ENCODE assay signal across 10 mouse cellular contexts in the genomic region with DNA sequence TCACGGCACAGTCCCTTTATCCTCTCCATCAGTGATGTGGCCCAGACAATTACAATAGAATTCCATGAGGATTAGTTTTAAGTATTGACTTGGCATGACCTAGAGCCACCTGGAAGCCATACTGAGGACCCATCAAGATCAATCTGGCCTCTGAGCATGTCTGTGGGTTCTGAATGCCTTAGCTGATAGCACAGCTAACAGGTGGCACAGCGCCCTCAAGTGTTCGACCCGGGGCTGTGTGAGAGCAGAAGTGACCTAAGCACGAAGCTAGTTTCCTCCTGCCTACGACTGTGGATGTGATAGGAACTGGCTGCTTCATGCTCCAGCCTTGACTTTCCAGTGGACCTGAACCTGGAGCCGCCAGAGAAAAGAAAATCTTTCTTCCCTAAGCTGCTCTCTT.
DNase-seq lines count a peak whose midpoint lies in the region; ATAC-seq and TF ChIP-seq lines count a peak whose summit lies in the region.
"Had no signal": no experiment of that assay in that cellular context is flagged by ENCODE, and none has a peak within 500 bp of the region (broad histone marks: within the 10 kb centered on the region; RNA-seq: fewer than 3 reads in every experiment).

No protein-coding gene starts in this region.

- no peaks in the 10 kb centered on the region for H3K79me2 ChIP-seq in MEL (ENCODE audit: control insufficient read depth, insufficient read depth, low read length, poor library complexity)

- H3K4me3 ChIP-seq in hindbrain, embryonic 11.5 days (ENCODE audit: low read depth, low read length) = no peak overlapping the region
- H3K4me3 ChIP-seq in hindbrain, embryonic 12.5 days = no peak overlapping the region
- H3K4me3 ChIP-seq in E14TG2a.4 (replicated peaks; ENCODE audit: low read length) = no peak overlapping the region
- H3K4me3 ChIP-seq in MEL (ENCODE audit: control insufficient read depth in 1 of 2, insufficient read depth in 1 of 2, low read depth in 2 of 2, low read length in 2 of 2) = no peak overlapping the region
- H3K4me3 ChIP-seq: hindbrain, embryonic 15.5 days; limb, embryonic 10.5 days had no signal

- H3K36me3 ChIP-seq in hindbrain, embryonic 11.5 days (ENCODE audit: control insufficient read depth, insufficient read depth, low read length) = peaks cover 23% of the 10 kb centered on the region
- peaks cover 96% of the 10 kb centered on the region for H3K36me3 ChIP-seq in hindbrain, embryonic 12.5 days
- H3K36me3 ChIP-seq in E14TG2a.4 (ENCODE audit: insufficient read depth, low read length) (peaks cover 81% of the 10 kb centered on the region), MEL (ENCODE audit: control insufficient read depth in 1 of 2, insufficient read depth in 2 of 2, low read length in 2 of 2) (peaks cover 0 to 3% of the 10 kb centered on the region in 2 experiments; a peak in 1 of 4 replicates)

- 91% methylated on average over 7 of the region's 7 CpGs for WGBS in hindbrain, embryonic 11.5 days
- WGBS in hindbrain, embryonic 12.5 days = 88% methylated on average over 7 of the region's 7 CpGs

- H3K27ac ChIP-seq in hindbrain, embryonic 11.5 days (ENCODE audit: low read depth, low read length) = no peak overlapping the region
- H3K27ac ChIP-seq in hindbrain, embryonic 12.5 days = no peak overlapping the region
- no peak overlapping the region for H3K27ac ChIP-seq in MEL (ENCODE audit: control insufficient read depth, low read depth, low read length)
- H3K27ac ChIP-seq: hindbrain, embryonic 15.5 days; limb, embryonic 10.5 days had no signal

- TF ChIP-seq EP300 in MEL (IDR thresholded peaks at IDR 0.05; ENCODE audit: low read depth in 1 of 2, low read length in 2 of 2) = no peak

- no peak overlapping the region for H3K9ac ChIP-seq in hindbrain, embryonic 11.5 days (ENCODE audit: low read depth, low read length)
- no peak overlapping the region for H3K9ac ChIP-seq in hindbrain, embryonic 12.5 days
- H3K9ac ChIP-seq in MEL (ENCODE audit: control insufficient read depth, low read depth, low read length, poor library complexity, severe bottlenecking) = no peak overlapping the region
- H3K9ac ChIP-seq: hindbrain, embryonic 15.5 days had no signal

- H3K27me3 ChIP-seq in hindbrain, embryonic 11.5 days (ENCODE audit: control insufficient read depth, insufficient read depth, low read length) = no peaks in the 10 kb centered on the region
- no peaks in the 10 kb centered on the region for H3K27me3 ChIP-seq in hindbrain, embryonic 12.5 days
- no peaks in the 10 kb centered on the region for H3K27me3 ChIP-seq in E14TG2a.4 (ENCODE audit: insufficient read depth, low read length)
- no peaks in the 10 kb centered on the region for H3K27me3 ChIP-seq in MEL (ENCODE audit: control insufficient read depth in 1 of 2, insufficient read depth in 2 of 2, low read length in 2 of 2)
- H3K27me3 ChIP-seq: hindbrain, embryonic 15.5 days had no signal

- ATAC-seq in hindbrain, embryonic 11.5 days (ENCODE audit: low FRiP score) = no peak
- no peak for ATAC-seq in hindbrain, embryonic 12.5 days (ENCODE audit: low FRiP score)

- peak; percentile 26 for DNase-seq in hindbrain, embryonic 11.5 days (ENCODE audit: low spot score)
- peak; percentile 28 for DNase-seq in MEL (ENCODE audit: low read depth, low spot score)
- peak; percentile 26 to 49 for DNase-seq in lung, adult 18-20 months
- DNase-seq in thymus, postnatal 25 days = no peak
- DNase-seq in spleen, postnatal 36 days (ENCODE audit: low spot score in 2 of 2) = no peak
- DNase-seq: right cerebral cortex, postnatal 4 days had no signal

- H3K4me1 ChIP-seq in hindbrain, embryonic 11.5 days (replicated peaks; ENCODE audit: control insufficient read depth, insufficient read depth, low read length) = no peaks in the 10 kb centered on the region
- no peaks in the 10 kb centered on the region for H3K4me1 ChIP-seq in hindbrain, embryonic 12.5 days
- H3K4me1 ChIP-seq in E14TG2a.4 (replicated peaks; ENCODE audit: low read depth, low read length) = peaks cover 56% of the 10 kb centered on the region
- H3K4me1 ChIP-seq in MEL (ENCODE audit: control insufficient read depth in 1 of 2, insufficient read depth in 2 of 2, low read length in 2 of 2) = no peaks in the 10 kb centered on the region
- H3K4me1 ChIP-seq: hindbrain, embryonic 15.5 days; limb, embryonic 10.5 days had no signal

- no peak overlapping the region for H3K4me2 ChIP-seq in hindbrain, embryonic 11.5 days (replicated peaks; ENCODE audit: low read depth, low read length)
- no peak overlapping the region for H3K4me2 ChIP-seq in hindbrain, embryonic 12.5 days (replicated peaks)
- H3K4me2 ChIP-seq: hindbrain, embryonic 15.5 days had no signal

- TF ChIP-seq CTCF in E14TG2a.4 (conservative IDR thresholded peaks at IDR 0.05; ENCODE audit: low read length) (peak; percentile 74), MEL (IDR thresholded peaks at IDR 0.05 in 2 of 3, conservative IDR thresholded peaks at IDR 0.05 in 1 of 3; ENCODE audit: control insufficient read depth in 1 of 3, insufficient read depth in 1 of 3, low read depth in 2 of 3, low read length in 3 of 3, poor library complexity in 1 of 3, severe bottlenecking in 1 of 3) (peak; percentile 34 to 62 (median 48))

- no peak for TF ChIP-seq POLR2A in MEL (IDR thresholded peaks at IDR 0.05; ENCODE audit: control insufficient read depth in 1 of 2, insufficient read depth in 1 of 2, low read depth in 1 of 2, low read length in 2 of 2, poor library complexity in 1 of 2)

- TF ChIP-seq RAD21 in MEL (IDR thresholded peaks at IDR 0.05; ENCODE audit: low read depth, low read length) = peak; percentile 17

- H3K9me3 ChIP-seq in hindbrain, embryonic 11.5 days (ENCODE audit: control insufficient read depth, low read length) = no peaks in the 10 kb centered on the region
- no peaks in the 10 kb centered on the region for H3K9me3 ChIP-seq in hindbrain, embryonic 12.5 days (replicated peaks)
- no peaks in the 10 kb centered on the region for H3K9me3 ChIP-seq in E14TG2a.4 (ENCODE audit: low read length)
- no peaks in the 10 kb centered on the region for H3K9me3 ChIP-seq in MEL (replicated peaks; ENCODE audit: insufficient read depth, low read length)
- H3K9me3 ChIP-seq: hindbrain, embryonic 15.5 days; limb, embryonic 10.5 days had no signal

TF ChIP-seq in MEL, 35 proteins besides CTCF, POLR2A, EP300 and RAD21:
- TF ChIP-seq USF1 (IDR thresholded peaks at IDR 0.05; ENCODE audit: low read depth, low read length) (no peak), E2F4 (IDR thresholded peaks at IDR 0.05; ENCODE audit: borderline replicate concordance, low read depth, low read length) (no peak), TAL1 (IDR thresholded peaks at IDR 0.05; ENCODE audit: low read length) (no peak), CHD2 (IDR thresholded peaks at IDR 0.05; ENCODE audit: low read length) (no peak), ZNF384 (IDR thresholded peaks at IDR 0.05; ENCODE audit: low read depth, low read length) (no peak), MXI1 (IDR thresholded peaks at IDR 0.05; ENCODE audit: low read depth, low read length) (no peak), ZKSCAN1 (IDR thresholded peaks at IDR 0.05; ENCODE audit: low read depth, low read length) (no peak), HCFC1 (IDR thresholded peaks at IDR 0.05; ENCODE audit: low read depth, low read length) (no peak), JUND (IDR thresholded peaks at IDR 0.05; ENCODE audit: low read depth, low read length) (no peak), NELFE (IDR thresholded peaks at IDR 0.05; ENCODE audit: low read depth, low read length) (no peak), SMC3 (IDR thresholded peaks at IDR 0.05; ENCODE audit: low read depth, low read length) (no peak; the same call in 1 of the 2 replicates), POLR2AphosphoS2 (IDR thresholded peaks at IDR 0.05; ENCODE audit: low read length) (no peak), RCOR1 (IDR thresholded peaks at IDR 0.05; ENCODE audit: low read depth, low read length) (no peak), MAX (IDR thresholded peaks at IDR 0.05; ENCODE audit: low read length) (no peak), POLR2AphosphoS5 (IDR thresholded peaks at IDR 0.05; ENCODE audit: borderline replicate concordance, low read depth, low read length) (no peak), MYB (IDR thresholded peaks at IDR 0.05; ENCODE audit: low read depth, low read length) (no peak), TCF12 (IDR thresholded peaks at IDR 0.05; ENCODE audit: low read depth, low read length) (no peak), GATA1 (IDR thresholded peaks at IDR 0.05; ENCODE audit: low read depth, low read length) (no peak), UBTF (IDR thresholded peaks at IDR 0.05; ENCODE audit: borderline replicate concordance, insufficient read depth, low read depth, low read length) (no peak)

Comparison
In these comparisons a context has a peak if more than half of its experiments do, and no peak if none do; other contexts are left out.
1. DNase-seq: peak in hindbrain, embryonic 11.5 days (single experiment), MEL (single experiment) and lung, adult 18-20 months (2 of 2); none in thymus, postnatal 25 days (single experiment) and spleen, postnatal 36 days (0 of 2).